Mouse (Mus musculus): ENCODE results near the gene Alg14. TPM values are rescaled to one million over a fixed set of nuclear protein-coding genes. Genes with fewer than 3 reads are reported as not detected.

The Alg14 gene
- total RNA-seq, 4 experiments from 2014 or later: 7.5 to 12.4 (median 10.9) TPM

DNA sequence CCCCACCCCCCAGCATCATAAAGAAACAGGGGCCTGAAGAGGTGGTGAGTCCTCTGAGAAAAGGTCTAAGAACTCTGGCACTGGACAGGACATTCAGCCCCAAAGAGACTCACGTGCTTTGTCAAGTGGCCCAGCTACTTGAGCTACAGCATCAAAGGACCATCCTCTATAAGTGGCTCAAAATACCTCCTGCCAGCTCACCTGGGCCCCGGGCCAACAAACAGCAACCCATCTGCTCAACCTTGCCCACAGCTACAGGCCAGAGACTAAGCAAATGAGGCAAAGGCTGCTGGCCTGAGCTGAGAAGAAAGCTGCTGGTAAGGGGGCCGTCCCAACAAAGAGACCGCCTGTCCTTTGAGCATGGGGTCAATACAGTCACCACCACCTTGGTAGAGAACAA lies 14.0 kb upstream of the Alg14 start:
- DNase-seq (ENCODE audit: low spot score): no peak

- DNase-seq (ENCODE audit: low spot score): no peak
These were observed 11.9 kb upstream of the Alg14 start for GRCm38 (mm10) chr3:121279679-121280078.

- DNase-seq (ENCODE audit: low spot score): no peak
These were observed 8.6 kb upstream of the Alg14 start, which contains the start of gene Tmem56 for GRCm38 (mm10) chr3:121282998-121283397. TSS of gene Tmem56 (minus strand) at chr3:121283098.

DNA sequence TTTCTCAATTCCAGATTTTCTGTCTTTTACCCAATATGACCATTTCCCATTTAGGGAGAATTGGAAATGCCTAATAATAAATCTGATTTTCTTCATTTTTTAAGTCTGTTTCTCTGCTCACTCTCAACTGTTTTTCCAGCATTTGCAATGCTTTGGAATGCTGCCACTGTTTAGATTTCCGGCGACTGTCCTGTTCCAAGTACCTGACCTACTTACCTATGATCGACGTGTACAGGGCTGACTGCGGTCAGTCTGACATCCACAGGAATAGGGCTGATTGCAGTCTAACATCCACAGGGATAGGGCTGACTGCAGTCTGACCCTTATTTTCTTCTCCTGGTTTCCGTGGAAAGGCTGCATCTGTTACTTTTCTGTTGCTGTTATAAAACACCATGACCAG lies 6.4 kb upstream of the Alg14 start:
- DNase-seq (ENCODE audit: low spot score): no peak

GRCm38 (mm10) chr3:121287151-121287550 lies 4.4 kb upstream of the Alg14 start:
- no peak for DNase-seq (ENCODE audit: low spot score)

DNA sequence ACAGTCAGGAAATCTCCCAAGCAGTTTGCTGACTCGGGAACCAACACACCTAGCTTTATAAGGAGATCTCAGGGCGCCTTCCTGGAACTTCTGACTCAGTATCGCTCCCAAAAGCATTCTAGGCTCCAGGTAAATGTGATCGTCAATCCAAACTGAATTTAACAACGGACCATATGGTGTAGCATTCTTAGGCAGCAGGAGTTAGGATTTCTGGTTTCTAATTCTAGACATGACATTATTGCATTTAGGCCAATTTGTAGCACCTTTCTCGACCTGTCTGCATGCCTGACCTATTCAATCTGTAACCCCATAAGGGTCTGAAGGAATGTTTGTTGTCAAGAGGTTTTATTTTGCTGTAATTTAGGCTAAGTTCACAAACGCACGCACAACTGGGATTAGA lies 892 bp upstream of the Alg14 start:
- no peak for DNase-seq (ENCODE audit: low spot score)

DNA sequence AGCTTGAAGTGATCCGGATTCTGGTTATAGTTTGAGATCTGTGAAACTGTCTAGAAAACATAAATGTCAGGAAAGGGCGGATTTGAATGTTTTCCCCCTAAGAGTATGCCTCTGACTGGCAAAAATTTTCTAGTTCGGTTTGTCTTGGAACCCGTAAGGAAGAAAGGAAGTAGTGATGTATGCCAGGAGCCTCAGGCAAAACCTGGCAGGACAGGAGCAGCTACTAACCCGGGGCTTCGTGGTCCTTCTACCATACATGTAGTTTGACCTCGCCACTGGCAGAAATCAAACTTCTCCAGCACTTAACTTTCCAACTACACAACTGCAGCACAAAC lies 381 bp upstream of the Alg14 start:
- DNase-seq (ENCODE audit: low spot score): no peak

DNA sequence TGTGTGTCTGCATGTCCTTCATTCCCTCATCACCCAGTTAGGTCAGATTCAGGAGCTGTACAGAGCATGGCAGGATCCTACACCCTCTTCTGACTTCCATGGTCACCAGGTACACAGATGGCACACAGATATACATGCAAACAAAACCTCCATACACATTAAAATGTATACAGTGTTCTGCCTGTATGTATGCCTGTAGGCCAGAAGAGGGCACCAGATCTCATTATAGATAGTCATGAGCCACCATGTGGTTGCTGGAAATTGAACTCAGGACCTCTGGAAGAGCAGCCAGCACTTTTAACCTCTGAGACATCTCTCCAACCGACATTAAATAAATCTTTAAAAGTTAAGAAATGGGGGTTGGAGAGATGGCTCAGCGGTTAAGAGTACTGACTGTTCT lies 2.6 kb downstream of the Alg14 start:
- DNase-seq (ENCODE audit: low spot score): no peak

GRCm38 (mm10) chr3:121306641-121307040 lies 15.1 kb downstream of the Alg14 start:
- no peak for DNase-seq (ENCODE audit: low spot score)

DNA sequence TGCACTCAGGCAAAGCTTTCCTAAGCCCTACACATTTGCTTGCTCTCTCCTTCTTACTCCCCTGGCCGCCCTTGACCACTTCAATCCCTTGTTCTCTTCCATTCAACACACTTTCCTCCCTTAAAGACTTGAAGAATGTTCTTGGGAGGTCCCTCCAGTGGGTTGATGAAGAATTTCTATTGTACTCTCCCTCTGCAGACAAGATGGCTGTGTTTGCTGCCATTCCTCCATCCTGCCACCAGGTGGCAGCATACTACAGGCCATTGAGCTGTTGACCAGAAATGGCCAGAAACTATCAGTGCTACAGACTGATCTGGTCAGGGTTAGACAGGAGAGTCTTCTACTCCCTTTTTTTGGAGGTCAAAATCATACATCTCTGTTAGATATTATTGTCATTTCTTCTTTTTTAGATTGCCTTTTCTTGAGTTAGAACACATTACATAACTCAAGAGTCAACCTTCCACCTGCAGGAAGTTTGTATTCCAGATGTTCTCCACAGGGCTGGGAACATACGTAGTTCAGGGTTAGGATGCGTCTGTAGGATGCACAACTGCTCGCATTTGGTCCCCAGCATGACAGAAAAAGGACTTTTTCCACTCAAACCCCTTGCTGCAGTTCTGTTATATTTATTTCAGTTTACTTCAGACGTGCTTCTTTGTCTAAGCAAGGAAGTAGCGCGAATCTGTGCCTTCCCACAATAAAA lies 16.1 kb downstream of the Alg14 start:
- DNase-seq (ENCODE audit: low spot score): peak; percentile 79

DNA sequence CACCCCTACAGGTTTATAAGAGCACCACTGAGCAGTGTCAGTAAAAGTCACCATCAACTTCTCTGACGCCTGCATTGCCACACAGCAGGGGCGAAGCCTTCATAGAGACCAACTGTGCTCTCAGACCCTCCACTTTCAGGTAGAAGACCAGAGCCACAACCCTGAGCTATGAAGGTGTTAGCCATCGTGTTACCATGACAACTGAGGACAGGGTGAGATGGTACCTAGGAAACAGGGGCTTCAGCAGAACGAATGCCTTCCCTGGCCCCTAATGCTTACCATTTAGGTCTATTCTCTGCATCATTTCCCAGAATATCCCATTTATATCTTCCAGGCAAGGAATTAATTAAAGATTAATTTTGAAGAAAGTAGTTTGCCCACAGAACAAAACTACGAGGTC lies 17.4 kb downstream of the Alg14 start:
- no peak for DNase-seq (ENCODE audit: low spot score)

DNA sequence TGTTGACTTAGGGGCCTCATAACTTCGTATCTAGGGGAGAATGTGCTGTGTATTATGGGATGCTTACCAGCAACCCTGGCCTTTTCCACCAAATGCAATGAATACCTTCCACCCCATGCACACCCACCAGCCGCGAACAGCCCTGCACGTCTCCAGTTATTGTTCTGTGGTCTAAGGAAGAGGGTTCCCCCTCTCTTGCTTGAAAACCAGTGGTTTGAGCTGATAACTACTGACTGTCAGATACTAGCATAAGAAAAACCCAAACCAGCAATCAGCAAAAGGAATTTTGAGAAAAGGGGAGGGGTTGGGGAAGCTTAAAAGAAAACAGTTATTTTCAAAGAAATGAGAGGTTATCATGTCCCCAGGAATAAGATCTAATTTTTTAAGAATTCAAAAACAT lies 17.9 kb downstream of the Alg14 start:
- DNase-seq (ENCODE audit: low spot score): no peak

DNA sequence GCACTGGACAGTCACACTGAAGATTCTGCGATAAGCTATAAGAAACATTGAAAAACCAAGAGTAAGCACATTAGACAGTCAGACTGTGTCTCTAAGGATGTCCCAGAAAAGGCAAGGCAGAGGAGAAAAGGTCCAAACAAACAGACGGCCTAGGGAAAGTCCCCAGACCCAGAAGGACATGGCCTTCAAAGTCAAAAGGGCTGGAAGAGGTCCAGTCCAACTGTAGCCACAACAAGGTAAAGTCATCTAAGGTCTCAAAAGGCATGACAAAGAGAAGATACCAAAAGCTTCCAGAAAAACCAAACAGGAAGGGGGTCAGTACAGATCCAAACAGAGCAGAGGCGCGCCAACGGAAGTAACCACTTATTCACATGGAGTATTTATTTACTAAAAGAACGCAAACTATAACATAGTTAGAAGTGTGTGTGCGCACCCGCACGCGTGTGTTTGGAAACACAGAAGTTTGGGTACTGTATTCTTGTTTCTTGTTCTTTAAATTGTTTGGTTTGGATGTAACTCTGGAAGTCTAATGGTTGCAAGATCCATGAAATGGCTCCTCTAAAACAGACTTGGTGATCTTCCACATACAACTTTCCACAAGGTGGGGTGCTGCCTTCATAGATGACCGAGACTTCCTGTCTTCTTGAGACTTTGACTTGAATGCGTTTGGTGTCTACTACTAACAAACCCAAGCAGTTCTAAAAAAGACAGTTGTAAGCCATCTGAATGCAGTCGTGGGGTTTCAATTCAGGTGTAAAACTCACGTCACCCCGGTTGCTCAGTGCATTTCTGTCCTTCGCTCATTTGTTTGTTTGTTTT lies 18.5 kb downstream of the Alg14 start:
- DNase-seq (ENCODE audit: low spot score): no peak

GRCm38 (mm10) chr3:121312426-121312825 lies 20.9 kb downstream of the Alg14 start:
- no peak for DNase-seq (ENCODE audit: low spot score)

GRCm38 (mm10) chr3:121312979-121313378 lies 21.4 kb downstream of the Alg14 start:
- DNase-seq (ENCODE audit: low spot score): no peak

GRCm38 (mm10) chr3:121314149-121314548 lies 22.6 kb downstream of the Alg14 start:
- no peak for DNase-seq (ENCODE audit: low spot score)

GRCm38 (mm10) chr3:121315498-121315897 lies 23.9 kb downstream of the Alg14 start:
- DNase-seq (ENCODE audit: low spot score): no peak

GRCm38 (mm10) chr3:121319906-121320305 lies 28.3 kb downstream of the Alg14 start:
- DNase-seq (ENCODE audit: low spot score): no peak

DNA sequence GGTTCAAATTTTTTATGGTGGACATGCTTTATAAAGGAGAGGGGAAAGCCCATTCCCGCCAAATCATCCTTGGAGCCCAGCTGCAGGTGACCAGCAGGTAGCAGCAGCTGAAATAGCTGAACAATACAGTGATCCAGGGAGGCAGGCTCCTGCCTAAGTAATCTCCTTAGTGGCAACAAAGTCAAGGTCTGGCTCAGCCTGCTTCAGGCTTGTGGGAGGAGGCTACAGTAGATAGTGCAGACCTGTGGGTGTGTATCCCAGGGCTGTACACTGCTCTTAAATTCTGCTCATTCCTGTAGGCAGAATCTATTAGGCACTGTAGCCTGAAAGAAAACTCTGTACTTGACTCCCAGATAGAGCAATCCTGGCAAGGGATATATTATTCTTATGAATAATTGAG lies 29.3 kb downstream of the Alg14 start:
- no peak for DNase-seq (ENCODE audit: low spot score)

GRCm38 (mm10) chr3:121323371-121323770 lies 31.8 kb downstream of the Alg14 start:
- DNase-seq (ENCODE audit: low spot score): no peak

DNA sequence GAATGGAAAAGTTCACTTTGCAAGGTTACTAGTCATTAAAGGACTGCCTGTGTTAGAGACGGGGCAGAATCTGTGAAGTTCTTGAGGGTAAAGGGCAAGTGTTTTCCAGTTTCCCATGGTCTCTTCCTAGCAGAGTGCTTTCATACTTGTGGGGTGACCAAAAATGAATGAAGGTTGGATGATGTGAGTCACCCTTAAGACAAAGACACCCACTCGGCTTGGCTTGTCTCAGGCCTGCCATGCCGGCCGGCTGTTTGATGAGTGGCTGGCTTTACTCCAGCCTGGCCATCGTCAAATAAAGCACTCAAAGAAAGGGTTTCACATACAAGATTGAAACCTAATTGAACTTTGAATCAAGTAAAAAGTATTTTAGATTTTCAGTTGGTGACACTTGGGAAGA lies 35.8 kb downstream of the Alg14 start:
- no peak for DNase-seq (ENCODE audit: low spot score)

DNA sequence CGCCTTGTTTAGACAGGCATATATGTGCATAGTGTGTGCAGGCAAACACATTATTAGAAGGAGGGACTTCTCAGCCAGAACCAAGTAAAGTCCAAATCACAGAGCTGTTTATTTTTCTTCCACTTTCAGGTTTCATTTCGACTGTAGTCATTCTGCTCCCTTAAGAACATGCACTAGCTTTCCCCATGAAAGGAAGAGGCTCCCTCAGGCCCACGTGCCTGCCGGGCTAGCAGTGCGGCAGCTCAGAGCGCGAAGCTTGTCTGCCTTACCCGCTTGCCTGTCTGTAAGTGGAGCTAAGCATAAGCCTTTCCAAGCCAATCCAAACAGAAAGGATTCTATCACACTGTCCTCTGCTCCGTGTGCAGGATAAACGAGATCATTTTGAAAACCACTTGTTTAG lies 38.1 kb downstream of the Alg14 start:
- no peak for DNase-seq (ENCODE audit: low spot score)

- peak; percentile 12 for DNase-seq (ENCODE audit: low spot score)
These were observed 38.7 kb downstream of the Alg14 start for GRCm38 (mm10) chr3:121330244-121330646.

All from heart, adult 8-10 months (tissue).